Mouse (Mus musculus): ENCODE data around the gene Samd11.

Samd11 gene

GRCm38 (mm10) chr4:156213134-156213533 lies 42.3 kb downstream of the Samd11 start:
- DNase-seq (ENCODE audit: low spot score), result no peak

- no peak for DNase-seq (ENCODE audit: low spot score)
Observed at GRCm38 (mm10) chr4:156209963-156210635, 45.4 kb downstream of the Samd11 start.

GRCm38 (mm10) chr4:156208872-156209271 lies 46.6 kb downstream of the Samd11 start:
- DNase-seq (ENCODE audit: low spot score), result no peak

- no peak for DNase-seq (ENCODE audit: low spot score)
Observed at GRCm38 (mm10) chr4:156203413-156204131, 51.9 kb downstream of the Samd11 start.

GRCm38 (mm10) chr4:156203001-156203412 lies 52.5 kb downstream of the Samd11 start, which contains the start of gene AW011738:
Gene AW011738 (plus strand): TSS chr4:156203304.
- peak; percentile 72 for DNase-seq (ENCODE audit: low spot score)

- DNase-seq (ENCODE audit: low spot score), result no peak
Observed at GRCm38 (mm10) chr4:156202462-156202893, 53.0 kb downstream of the Samd11 start.

- DNase-seq (ENCODE audit: low spot score), result no peak
Observed at GRCm38 (mm10) chr4:156200623-156201475, 54.6 kb downstream of the Samd11 start, which contains the start of gene Isg15. Gene Isg15 (minus strand): TSS chr4:156200818.

GRCm38 (mm10) chr4:156197829-156198205 lies 57.6 kb downstream of the Samd11 start:
- peak; percentile 93 for DNase-seq (ENCODE audit: low spot score)

GRCm38 (mm10) chr4:156197131-156197828 lies 58.2 kb downstream of the Samd11 start, which contains the start of gene Agrn:
Gene Agrn (minus strand): TSS chr4:156197488.
- DNase-seq (ENCODE audit: low spot score), result peak; percentile 82
